Mouse (Mus musculus) brain, embryonic 14.5 days (tissue): ENCODE measurements at regions not wholly inside any gene's neighbourhood (a gene's known extent, or its start where the extent isn't known, plus 50 kb on each side); places are given as distances from the start of the nearest gene placed in this dataset.

Experiments
- CTCF ChIP-seq: fragments of 200-500 bp; IDR thresholded peaks from 2 replicates; pipeline ENCODE4 v1.5.1; 2012; ENCODE audit warnings: inconsistent platforms, mild to moderate bottlenecking, moderate library complexity, borderline replicate concordance; ENCODE audit not compliant: insufficient read depth, insufficient read length; ENCODE audit errors: extremely low read depth
- POLR2A ChIP-seq: fragments of 200-500 bp; IDR thresholded peaks from 2 replicates; pipeline ENCODE4 v1.6.1; 2012; ENCODE audit warnings: mild to moderate bottlenecking, inconsistent platforms, borderline replicate concordance; ENCODE audit not compliant: poor library complexity, insufficient read depth, insufficient read length, severe bottlenecking; ENCODE audit errors: extremely low read depth

DNA sequence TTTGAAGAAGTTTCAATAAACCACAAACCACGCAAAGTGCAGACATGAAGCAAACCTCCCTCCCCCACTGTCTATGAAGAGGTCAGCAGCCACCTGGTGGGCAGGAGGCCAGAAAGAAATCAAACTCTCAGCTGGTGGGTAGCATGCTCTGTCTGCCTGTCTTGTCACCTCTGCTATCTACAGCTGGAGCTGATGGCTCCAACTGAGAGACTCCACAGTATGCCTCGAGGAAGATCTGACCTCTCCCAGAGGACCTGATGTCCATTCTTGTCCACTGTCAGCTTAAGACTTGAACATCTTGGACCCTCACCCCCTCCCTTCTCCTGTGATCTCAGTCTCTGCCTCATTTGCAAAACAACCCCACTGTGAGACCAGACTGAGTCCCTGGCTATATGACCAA is 585.0 kb upstream of the Cdh11 start:
- TF ChIP-seq POLR2A (no peak), CTCF (no peak)
